Comparison of ENCODE assay signal across 25 mouse cellular contexts in genomic region chr10:127592850-127593249, GRCm38 (mm10). TPM values are rescaled to one million over a fixed set of nuclear protein-coding genes. Genes with fewer than 3 reads are reported as not detected.
DNase-seq lines count a peak whose midpoint lies in the region; ATAC-seq and TF ChIP-seq lines count a peak whose summit lies in the region.
"Had no signal": no experiment of that assay in that cellular context is flagged by ENCODE, and none has a peak within 500 bp of the region (broad histone marks: within the 10 kb centered on the region; RNA-seq: fewer than 3 reads in every experiment).

No protein-coding gene starts in this region.

- no peak overlapping the region for H3K9ac ChIP-seq in embryonic facial prominence, embryonic 13.5 days
- no peak overlapping the region for H3K9ac ChIP-seq in lung, embryonic 14.5 days
- 0 out of 2 replicates have a peak overlapping the region, but pooled peaks have one; percentile 17 for H3K9ac ChIP-seq in intestine, embryonic 16.5 days (ENCODE audit: low read depth, low read length)
- no peak overlapping the region for H3K9ac ChIP-seq in stomach, postnatal 0 days (ENCODE audit: low read length)
- H3K9ac ChIP-seq: embryonic facial prominence, embryonic 12.5 days; liver, embryonic 13.5 days; lung, embryonic 15.5 days; midbrain, embryonic 12.5 days; neural tube, embryonic 12.5 days had no signal

- H3K4me2 ChIP-seq in embryonic facial prominence, embryonic 13.5 days = no peak overlapping the region
- no peak overlapping the region for H3K4me2 ChIP-seq in lung, embryonic 14.5 days
- H3K4me2 ChIP-seq in intestine, embryonic 16.5 days (ENCODE audit: low read depth, low read length) = no peak overlapping the region
- no peak overlapping the region for H3K4me2 ChIP-seq in stomach, postnatal 0 days (replicated peaks; ENCODE audit: low read depth)
- H3K4me2 ChIP-seq: embryonic facial prominence, embryonic 12.5 days; heart, embryonic 11.5 days; liver, embryonic 13.5 days; lung, embryonic 15.5 days; midbrain, embryonic 12.5 days; neural tube, embryonic 12.5 days had no signal

- TF ChIP-seq EP300 in stomach, postnatal 0 days (optimal IDR thresholded peaks at IDR 0.05) = no peak

- DNase-seq in embryonic facial prominence, embryonic 10.5 days (ENCODE audit: low spot score) = no peak
- DNase-seq in lung, embryonic 14.5 days = peak; percentile 52
- no peak for DNase-seq in lung, postnatal 36 days
- DNase-seq in stomach, postnatal 0 days (ENCODE audit: low spot score) = no peak
- DNase-seq in neural tube, embryonic 10.5 days (ENCODE audit: extremely low spot score, low spot score) = no peak
- DNase-seq in adipocyte (ENCODE audit: low spot score) = no peak
- DNase-seq: cerebellum, adult 18-20 months; cerebellum, postnatal 14 days; kidney, adult 18-20 months; liver, embryonic 13.5 days; right cerebral cortex, postnatal 14 days; thymus, adult 2 months; thymus, postnatal 4 days had no signal

- H3K4me1 ChIP-seq in embryonic facial prominence, embryonic 13.5 days = peaks cover 29% of the 10 kb centered on the region
- peaks cover 31% of the 10 kb centered on the region for H3K4me1 ChIP-seq in embryonic facial prominence, embryonic 10.5 days
- H3K4me1 ChIP-seq in lung, embryonic 14.5 days (ENCODE audit: insufficient read depth) = peaks cover 35% of the 10 kb centered on the region
- H3K4me1 ChIP-seq in intestine, embryonic 16.5 days (ENCODE audit: control insufficient read depth, insufficient read depth, low read length) = peaks cover 62% of the 10 kb centered on the region
- H3K4me1 ChIP-seq in stomach, postnatal 0 days (replicated peaks; ENCODE audit: control insufficient read depth, insufficient read depth) = peaks cover 17% of the 10 kb centered on the region

- WGBS in embryonic facial prominence, embryonic 13.5 days = 86% methylated on average over 13 of the region's 13 CpGs
- WGBS in embryonic facial prominence, embryonic 10.5 days = 92% methylated on average over 13 of the region's 13 CpGs
- 35% methylated on average over 13 of the region's 13 CpGs for WGBS in lung, embryonic 14.5 days
- 66% methylated on average over 13 of the region's 13 CpGs for WGBS in intestine, embryonic 16.5 days
- WGBS in stomach, postnatal 0 days = 52% methylated on average over 13 of the region's 13 CpGs

- no peak overlapping the region for H3K4me3 ChIP-seq in embryonic facial prominence, embryonic 13.5 days
- H3K4me3 ChIP-seq in embryonic facial prominence, embryonic 10.5 days = no peak overlapping the region
- H3K4me3 ChIP-seq in lung, embryonic 14.5 days (ENCODE audit: low read depth, low read length) = no peak overlapping the region
- H3K4me3 ChIP-seq in intestine, embryonic 16.5 days (ENCODE audit: low read length) = no peak overlapping the region
- no peak overlapping the region for H3K4me3 ChIP-seq in stomach, postnatal 0 days (ENCODE audit: low read depth, low read length)
- H3K4me3 ChIP-seq: embryonic facial prominence, embryonic 12.5 days; hindbrain, embryonic 10.5 days; left cerebral cortex, adult 2 months; liver, embryonic 13.5 days; lung, embryonic 15.5 days; midbrain, embryonic 12.5 days; neural tube, embryonic 12.5 days had no signal

- H3K27ac ChIP-seq in embryonic facial prominence, embryonic 13.5 days = 0 out of 2 replicates have a peak overlapping the region, but pooled peaks have one; percentile 4
- H3K27ac ChIP-seq in embryonic facial prominence, embryonic 10.5 days (replicated peaks) = no peak overlapping the region
- H3K27ac ChIP-seq in lung, embryonic 14.5 days (ENCODE audit: low read depth) = no peak overlapping the region
- peak overlapping the region; percentile 65 for H3K27ac ChIP-seq in intestine, embryonic 16.5 days (ENCODE audit: low read length)
- no peak overlapping the region for H3K27ac ChIP-seq in stomach, postnatal 0 days (replicated peaks)
- H3K27ac ChIP-seq: hindbrain, embryonic 10.5 days; left cerebral cortex, adult 2 months; liver, embryonic 13.5 days; lung, embryonic 15.5 days; midbrain, embryonic 12.5 days; neural tube, embryonic 12.5 days had no signal

- no peak for ATAC-seq in embryonic facial prominence, embryonic 13.5 days (ENCODE audit: insufficient number of reproducible peaks, insufficient read depth, low FRiP score, low TSS enrichment, low read depth)
- ATAC-seq in lung, embryonic 14.5 days (ENCODE audit: insufficient read depth) = no peak
- peak; percentile 65 for ATAC-seq in intestine, embryonic 16.5 days
- 0 out of 2 replicates have a peak, but pooled peaks have one; percentile 21 for ATAC-seq in stomach, postnatal 0 days (ENCODE audit: low FRiP score, low TSS enrichment)
- ATAC-seq: forebrain, embryonic 14.5 days; hindbrain, embryonic 16.5 days had no signal

- no peaks in the 10 kb centered on the region for H3K9me3 ChIP-seq in embryonic facial prominence, embryonic 13.5 days
- H3K9me3 ChIP-seq in embryonic facial prominence, embryonic 10.5 days = no peaks in the 10 kb centered on the region
- no peaks in the 10 kb centered on the region for H3K9me3 ChIP-seq in lung, embryonic 14.5 days (ENCODE audit: low read depth, low read length)
- H3K9me3 ChIP-seq in intestine, embryonic 16.5 days (ENCODE audit: control insufficient read depth, low read length) = no peaks in the 10 kb centered on the region
- no peaks in the 10 kb centered on the region for H3K9me3 ChIP-seq in stomach, postnatal 0 days (ENCODE audit: control insufficient read depth, low read length)
- H3K9me3 ChIP-seq: embryonic facial prominence, embryonic 12.5 days; hindbrain, embryonic 10.5 days; liver, embryonic 13.5 days; lung, embryonic 15.5 days; midbrain, embryonic 12.5 days; neural tube, embryonic 12.5 days had no signal

- H3K27me3 ChIP-seq in embryonic facial prominence, embryonic 13.5 days = no peaks in the 10 kb centered on the region
- H3K27me3 ChIP-seq in embryonic facial prominence, embryonic 10.5 days (replicated peaks; ENCODE audit: low read depth, poor library complexity, severe bottlenecking) = no peaks in the 10 kb centered on the region
- no peaks in the 10 kb centered on the region for H3K27me3 ChIP-seq in lung, embryonic 14.5 days (ENCODE audit: insufficient read depth, low read length)
- no peaks in the 10 kb centered on the region for H3K27me3 ChIP-seq in intestine, embryonic 16.5 days (replicated peaks; ENCODE audit: control insufficient read depth, insufficient read depth, low read length)
- H3K27me3 ChIP-seq in stomach, postnatal 0 days (ENCODE audit: control insufficient read depth, insufficient read depth, low read length) = no peaks in the 10 kb centered on the region
- H3K27me3 ChIP-seq: embryonic facial prominence, embryonic 12.5 days; liver, embryonic 13.5 days; lung, embryonic 15.5 days; midbrain, embryonic 12.5 days; neural tube, embryonic 12.5 days had no signal

- TF ChIP-seq CTCF in lung, embryonic 14.5 days (IDR thresholded peaks at IDR 0.05; ENCODE audit: low read depth) = no peak
- TF ChIP-seq CTCF in stomach, postnatal 0 days (IDR thresholded peaks at IDR 0.05; ENCODE audit: low read depth) = no peak

- H3K36me3 ChIP-seq in embryonic facial prominence, embryonic 13.5 days = peaks cover 83% of the 10 kb centered on the region
- peaks cover 97% of the 10 kb centered on the region for H3K36me3 ChIP-seq in embryonic facial prominence, embryonic 10.5 days (replicated peaks)
- peaks cover 59% of the 10 kb centered on the region for H3K36me3 ChIP-seq in lung, embryonic 14.5 days (ENCODE audit: insufficient read depth)
- H3K36me3 ChIP-seq in intestine, embryonic 16.5 days (ENCODE audit: control insufficient read depth, insufficient read depth, low read length) = peaks cover 13% of the 10 kb centered on the region; the same call in 1 of the 2 replicates
- H3K36me3 ChIP-seq in stomach, postnatal 0 days (ENCODE audit: control insufficient read depth, insufficient read depth, low read length) = peaks cover 22% of the 10 kb centered on the region; the same call in 1 of the 2 replicates

RNA-seq across cellular contexts. Expression of gene Lrp1, which starts 28.1 kb away (rescaled TPM):
- polyA plus RNA-seq in embryonic facial prominence, embryonic 13.5 days (2015; fragmentation: Nextera tagmentation; extraction: Ambion mirVana) = 139 and 159 TPM in 2 replicates
- polyA plus RNA-seq in embryonic facial prominence, embryonic 10.5 days (2016; fragmentation: Nextera tagmentation; extraction: Ambion mirVana) = 66.6 and 70.6 TPM in 2 replicates
- polyA plus RNA-seq in lung, embryonic 14.5 days (2014; fragmentation: Nextera tagmentation; extraction: Ambion mirVana) = 68.7 and 73.0 TPM in 2 replicates
- polyA plus RNA-seq in intestine, embryonic 16.5 days (2015; fragmentation: Nextera tagmentation; extraction: Ambion mirVana) = 64.6 and 67.0 TPM in 2 replicates
- polyA plus RNA-seq in stomach, postnatal 0 days (2015; fragmentation: Nextera tagmentation; extraction: Ambion mirVana) = 32.7 and 37.4 TPM in 2 replicates

RNA-seq across cellular contexts. Expression of gene Stat6, which starts 49.9 kb away (rescaled TPM):
- polyA plus RNA-seq in embryonic facial prominence, embryonic 13.5 days (2015; fragmentation: Nextera tagmentation; extraction: Ambion mirVana) = 21.1 and 22.0 TPM in 2 replicates
- 10.4 and 11.5 TPM in 2 replicates for polyA plus RNA-seq in embryonic facial prominence, embryonic 10.5 days (2016; fragmentation: Nextera tagmentation; extraction: Ambion mirVana)
- 27.8 and 28.1 TPM in 2 replicates for polyA plus RNA-seq in lung, embryonic 14.5 days (2014; fragmentation: Nextera tagmentation; extraction: Ambion mirVana)
- polyA plus RNA-seq in intestine, embryonic 16.5 days (2015; fragmentation: Nextera tagmentation; extraction: Ambion mirVana) = 46.8 and 49.3 TPM in 2 replicates
- 31.4 and 34.6 TPM in 2 replicates for polyA plus RNA-seq in stomach, postnatal 0 days (2015; fragmentation: Nextera tagmentation; extraction: Ambion mirVana)

RNA-seq across cellular contexts. Expression of gene Nxph4, which starts 58.5 kb away (rescaled TPM):
- 3.0 and 3.9 TPM in 2 replicates for polyA plus RNA-seq in embryonic facial prominence, embryonic 13.5 days (2015; fragmentation: Nextera tagmentation; extraction: Ambion mirVana)
- polyA plus RNA-seq in embryonic facial prominence, embryonic 10.5 days (2016; fragmentation: Nextera tagmentation; extraction: Ambion mirVana) = 5.2 and 9.7 TPM in 2 replicates
- polyA plus RNA-seq in lung, embryonic 14.5 days (2014; fragmentation: Nextera tagmentation; extraction: Ambion mirVana) = 0.14 and 0.22 TPM in 2 replicates
- polyA plus RNA-seq in intestine, embryonic 16.5 days (2015; fragmentation: Nextera tagmentation; extraction: Ambion mirVana) = 4.3 and 4.4 TPM in 2 replicates
- 2.7 and 4.0 TPM in 2 replicates for polyA plus RNA-seq in stomach, postnatal 0 days (2015; fragmentation: Nextera tagmentation; extraction: Ambion mirVana)
- polyA plus RNA-seq: spleen, adult 2 months had no signal

Comparison
In these comparisons a context has a peak if more than half of its experiments do, and no peak if none do; other contexts are left out.
1. H3K27ac ChIP-seq: peak in embryonic facial prominence, embryonic 13.5 days (single experiment) and intestine, embryonic 16.5 days (single experiment); none in embryonic facial prominence, embryonic 10.5 days (single experiment), lung, embryonic 14.5 days (single experiment) and stomach, postnatal 0 days (single experiment).
2. ATAC-seq: peak in intestine, embryonic 16.5 days (single experiment) and stomach, postnatal 0 days (single experiment); none in embryonic facial prominence, embryonic 13.5 days (single experiment) and lung, embryonic 14.5 days (single experiment).